Mouse (Mus musculus) stomach, postnatal 0 days (tissue): ENCODE measurements at regions not wholly inside any gene's neighbourhood (a gene's known extent, or its start where the extent isn't known, plus 50 kb on each side); places are given as distances from the start of the nearest gene placed in this dataset.
A peak's percentile ranks its signal among the peaks of the same experiment; 100 is the strongest.

Experiments used
- ATAC-seq: fragments of 200-750 bp; cut with Nextera tagmentation; 2 replicates; pipeline ENCODE4 v1.8.0; 2017; ENCODE audit not compliant: low FRiP score, low TSS enrichment
- DNase-seq: peaks from one replicate; pipeline ENCODE4 v3.0.0-alpha.2; 2016; ENCODE audit warnings: low spot score
- H3K27ac ChIP-seq: fragments of 300-500 bp; sonication (generic); replicated peaks from 2 replicates; pipeline ENCODE4 v1.5.1; 2014; ENCODE audit warnings: mild to moderate bottlenecking, control low read depth
- H3K27me3 ChIP-seq: fragments of 300-500 bp; sonication (generic); 2 replicates; pipeline ENCODE4 v1.6.1; 2014; ENCODE audit warnings: low read length; ENCODE audit not compliant: control insufficient read depth, insufficient read depth
- H3K36me3 ChIP-seq: fragments of 300-500 bp; sonication (generic); 2 replicates; pipeline ENCODE4 v1.6.1; 2014; ENCODE audit warnings: low read length, mixed read lengths; ENCODE audit not compliant: control insufficient read depth, insufficient read depth
- H3K4me1 ChIP-seq: fragments of 300-500 bp; sonication (generic); replicated peaks from 2 replicates; pipeline ENCODE4 v1.6.1; 2014; ENCODE audit warnings: antibody characterized with exemption; ENCODE audit not compliant: control insufficient read depth, insufficient read depth
- H3K4me2 ChIP-seq: fragments of 300-500 bp; sonication (generic); replicated peaks from 2 replicates; pipeline ENCODE4 v1.6.1; 2014; ENCODE audit warnings: low read depth, mild to moderate bottlenecking, control low read depth, moderate library complexity
- H3K4me3 ChIP-seq: fragments of 300-500 bp; sonication (generic); 2 replicates; pipeline ENCODE4 v1.5.1; 2014; ENCODE audit warnings: low read depth, low read length, control low read depth
- H3K9ac ChIP-seq: fragments of 300-500 bp; sonication (generic); 2 replicates; pipeline ENCODE4 v1.6.1; 2014; ENCODE audit warnings: mild to moderate bottlenecking, low read length, control low read depth, mixed read lengths
- H3K9me3 ChIP-seq: fragments of 300-500 bp; sonication (generic); 2 replicates; pipeline ENCODE4 v1.6.1; 2016; ENCODE audit warnings: low read length; ENCODE audit not compliant: control insufficient read depth
- CTCF ChIP-seq: IDR thresholded peaks from 2 replicates; pipeline ENCODE4 v1.5.1; 2016; ENCODE audit warnings: antibody characterized with exemption, low read depth, mild to moderate bottlenecking, moderate library complexity
- EP300 ChIP-seq: optimal IDR thresholded peaks from 2 replicates; pipeline ENCODE3; 2016; ENCODE audit warnings: antibody characterized with exemption
- WGBS: fragments of 180-500 bp; shearing (Covaris S2); extraction: QIAGEN DNeasy Blood & Tissue Kit; methylation state at CpG from one replicate; pipeline ENCODE4 v1.1.7; 2014; 5-methylcytosine and 5-hydroxymethylcytosine counted together

GRCm38 (mm10) chr15:64434502-64434901 lies 374.2 kb upstream of the Fam49b start:
- no peak for TF ChIP-seq EP300
- no peak for TF ChIP-seq CTCF
- ATAC-seq: no peak
- WGBS: 8% methylated on average over 3 of the region's 3 CpGs

GRCm38 (mm10) chr15:64434908-64435307 lies 374.6 kb upstream of the Fam49b start:
- H3K27ac ChIP-seq: no peak overlapping the region
- H3K9me3 ChIP-seq: no peaks in the 10 kb centered on the region
- H3K4me3 ChIP-seq: no peak overlapping the region
- ATAC-seq (no peak), DNase-seq (no peak)
- H3K36me3 ChIP-seq: no peaks in the 10 kb centered on the region
- no peaks in the 10 kb centered on the region for H3K4me1 ChIP-seq
- TF ChIP-seq EP300 (no peak), CTCF (no peak)
- no peak overlapping the region for H3K4me2 ChIP-seq
- WGBS: 86% methylated on average over 2 of the region's 2 CpGs
- no peak overlapping the region for H3K9ac ChIP-seq
- no peaks in the 10 kb centered on the region for H3K27me3 ChIP-seq

More at GRCm38 (mm10) chr15:64434502-64434901, 374.2 kb upstream of the Fam49b start:
- Histone ChIP-seq H3K27ac (no peak overlapping the region), H3K4me1 (no peaks in the 10 kb centered on the region), H3K4me2 (no peak overlapping the region), H3K36me3 (no peaks in the 10 kb centered on the region), H3K9me3 (no peaks in the 10 kb centered on the region), H3K9ac (no peak overlapping the region), H3K4me3 (no peak overlapping the region), H3K27me3 (no peaks in the 10 kb centered on the region)
- DNase-seq: peak; percentile 30

GRCm38 (mm10) chr15:64445076-64445475 lies 372.4 kb upstream of the Gm21798 start:
- no peak overlapping the region for H3K4me2 ChIP-seq
- TF ChIP-seq CTCF: no peak
- no peak for TF ChIP-seq EP300
- H3K4me3 ChIP-seq: no peak overlapping the region
- WGBS: 66% methylated on average over 4 of the region's 4 CpGs
- no peak overlapping the region for H3K9ac ChIP-seq
- no peaks in the 10 kb centered on the region for H3K36me3 ChIP-seq
- no peak overlapping the region for H3K27ac ChIP-seq
- H3K4me1 ChIP-seq: no peaks in the 10 kb centered on the region
- DNase-seq (no peak), ATAC-seq (no peak)
- H3K9me3 ChIP-seq: no peaks in the 10 kb centered on the region
- no peaks in the 10 kb centered on the region for H3K27me3 ChIP-seq

- no peaks in the 10 kb centered on the region for H3K4me1 ChIP-seq
- H3K9ac ChIP-seq: no peak overlapping the region
- DNase-seq (no peak), ATAC-seq (no peak)
- no peaks in the 10 kb centered on the region for H3K36me3 ChIP-seq
- no peaks in the 10 kb centered on the region for H3K27me3 ChIP-seq
- H3K27ac ChIP-seq: no peak overlapping the region
- no peaks in the 10 kb centered on the region for H3K9me3 ChIP-seq
- no peak for TF ChIP-seq EP300
- no peak for TF ChIP-seq CTCF
- H3K4me3 ChIP-seq: no peak overlapping the region
- 80% methylated on average over 9 of the region's 9 CpGs for WGBS
- H3K4me2 ChIP-seq: no peak overlapping the region
These were observed 371.0 kb upstream of the Gm21798 start for GRCm38 (mm10) chr15:64446411-64447072.

GRCm38 (mm10) chr15:64447239-64447952 lies 370.1 kb upstream of the Gm21798 start:
- 46% methylated on average over 5 of the region's 5 CpGs for WGBS
- Histone ChIP-seq H3K9me3 (no peaks in the 10 kb centered on the region), H3K27ac (no peak overlapping the region), H3K36me3 (no peaks in the 10 kb centered on the region), H3K4me2 (no peak overlapping the region), H3K27me3 (no peaks in the 10 kb centered on the region), H3K4me1 (no peaks in the 10 kb centered on the region), H3K9ac (no peak overlapping the region), H3K4me3 (no peak overlapping the region)
- ATAC-seq (no peak), DNase-seq (no peak)
- TF ChIP-seq CTCF (no peak), EP300 (no peak)

- Histone ChIP-seq H3K4me1 (no peaks in the 10 kb centered on the region), H3K36me3 (no peaks in the 10 kb centered on the region), H3K9me3 (no peaks in the 10 kb centered on the region), H3K4me3 (no peak overlapping the region), H3K4me2 (no peak overlapping the region), H3K27ac (no peak overlapping the region), H3K27me3 (no peaks in the 10 kb centered on the region), H3K9ac (no peak overlapping the region)
- WGBS: 76% methylated on average over 7 of the region's 7 CpGs
- DNase-seq (no peak), ATAC-seq (no peak)
- TF ChIP-seq EP300: no peak
- TF ChIP-seq CTCF: no peak
These were observed 368.8 kb upstream of the Gm21798 start for GRCm38 (mm10) chr15:64448581-64449140.
